Mouse (Mus musculus) bone marrow, adult 2 months (tissue): ENCODE data around the gene Ppp1r27.

Experiments used
- CTCF ChIP-seq: fragments of 200-500 bp; IDR thresholded peaks from 2 replicates; pipeline ENCODE4 v1.5.1; 2011; ENCODE audit warnings: low read length, control low read depth; ENCODE audit not compliant: control insufficient read depth, insufficient read depth
- POLR2A ChIP-seq: fragments of 200-500 bp; IDR thresholded peaks from 2 replicates; pipeline ENCODE4 v1.6.1; 2011; ENCODE audit warnings: low read depth, mild to moderate bottlenecking, control low read depth, low read length, borderline replicate concordance; ENCODE audit not compliant: control insufficient read depth

- no peak for TF ChIP-seq CTCF
- no peak for TF ChIP-seq POLR2A
Observed at GRCm38 (mm10) chr11:120527690-120528354, 23.1 kb downstream of the Ppp1r27 start.
